Mouse (Mus musculus): ENCODE results near the gene Taf13. TPM values are rescaled to one million over a fixed set of nuclear protein-coding genes. Genes with fewer than 3 reads are reported as not detected.
"Not testable (repeated sequence)": the region's sequence is repeated elsewhere in the genome, so short reads cannot be mapped to it uniquely, and the experiment has no call there.

Taf13 gene
- polyA plus RNA-seq, 1 experiment: 23.7 TPM

DNA sequence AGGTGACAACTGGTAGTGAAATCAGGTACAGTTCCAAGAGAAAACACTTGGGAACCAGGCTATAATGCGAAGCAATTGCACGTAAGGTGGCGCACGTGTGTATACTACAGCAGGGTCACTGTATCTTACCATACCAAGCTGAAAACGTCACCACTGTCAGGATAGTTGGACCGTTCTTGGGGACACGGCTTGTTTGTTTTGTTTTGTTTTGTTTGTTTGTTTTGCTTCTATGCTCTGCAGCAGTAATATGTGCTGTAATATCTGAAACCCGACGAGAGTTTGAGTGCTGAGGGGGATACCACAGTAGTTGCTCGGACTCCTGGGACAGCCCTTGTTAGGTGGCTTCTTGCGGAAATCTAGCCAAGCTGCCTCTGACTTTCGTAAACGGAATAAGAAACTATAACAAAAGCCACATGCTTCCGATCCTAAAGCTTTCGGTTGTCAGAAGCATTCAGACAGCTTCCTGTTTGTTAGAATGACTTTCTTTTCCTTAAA is 8.7 kb upstream of the Taf13 start:
- H3K27ac ChIP-seq (replicated peaks; ENCODE audit: low read depth, low read length): peak overlapping the region; percentile 88
- peak overlapping the region; percentile 56 for H3K4me3 ChIP-seq (ENCODE audit: insufficient read depth, low read depth, low read length)
- H3K4me1 ChIP-seq (ENCODE audit: control insufficient read depth, insufficient read depth, insufficient read length, low read length): no peaks in the 10 kb centered on the region

GRCm38 (mm10) chr3:108563309-108563708 is 8.2 kb upstream of the Taf13 start:
- Histone ChIP-seq H3K4me3 (ENCODE audit: insufficient read depth, low read depth, low read length) (peak overlapping the region; percentile 56), H3K4me1 (ENCODE audit: control insufficient read depth, insufficient read depth, insufficient read length, low read length) (no peaks in the 10 kb centered on the region), H3K27ac (replicated peaks; ENCODE audit: low read depth, low read length) (peak overlapping the region; percentile 88)

DNA sequence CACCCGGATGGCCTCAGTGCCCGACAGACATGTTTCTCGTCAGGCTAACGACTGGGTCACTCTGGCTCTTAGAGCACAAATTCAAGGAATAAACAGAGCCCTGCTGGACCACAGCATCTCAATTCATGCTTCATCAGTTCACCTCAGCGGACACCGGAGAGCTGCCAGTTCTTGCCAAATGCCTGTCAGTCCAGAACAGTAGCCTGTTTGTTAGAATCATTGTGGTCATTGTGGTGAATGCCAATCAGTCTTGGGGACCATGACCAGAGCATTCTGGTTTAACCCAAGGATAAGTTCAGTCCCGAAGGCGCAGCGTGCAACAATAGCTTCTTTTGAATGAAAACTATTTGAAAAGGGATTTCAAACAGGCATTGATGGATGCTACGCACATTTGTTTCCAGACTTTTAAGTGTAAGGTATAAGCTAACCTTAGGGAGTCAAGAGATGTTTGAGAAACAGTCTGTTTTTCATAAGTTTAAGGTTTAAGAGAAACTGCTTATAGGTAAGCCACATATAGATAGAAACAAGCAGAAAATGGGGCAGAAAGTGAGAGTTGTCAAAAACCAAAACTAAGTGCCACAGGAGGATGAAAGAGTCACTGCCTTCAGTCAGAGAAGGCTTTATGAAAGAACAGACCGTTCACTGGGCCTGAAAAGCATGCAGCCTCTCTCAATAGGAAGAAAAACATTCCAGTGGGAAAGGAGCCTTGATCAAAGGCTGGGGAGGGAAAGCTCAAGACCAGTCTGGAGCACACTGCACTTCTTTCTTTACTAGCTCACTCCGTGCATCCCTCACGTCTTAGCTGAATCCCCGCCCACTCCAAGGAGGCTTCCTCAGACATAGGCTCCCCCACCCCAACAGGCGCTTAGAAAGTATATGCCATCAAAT is 3.3 kb upstream of the Taf13 start:
- Histone ChIP-seq H3K27ac (replicated peaks; ENCODE audit: low read depth, low read length) (no peak overlapping the region), H3K4me1 (ENCODE audit: control insufficient read depth, insufficient read depth, insufficient read length, low read length) (no peaks in the 10 kb centered on the region), H3K4me3 (ENCODE audit: insufficient read depth, low read depth, low read length) (no peak overlapping the region)

DNA sequence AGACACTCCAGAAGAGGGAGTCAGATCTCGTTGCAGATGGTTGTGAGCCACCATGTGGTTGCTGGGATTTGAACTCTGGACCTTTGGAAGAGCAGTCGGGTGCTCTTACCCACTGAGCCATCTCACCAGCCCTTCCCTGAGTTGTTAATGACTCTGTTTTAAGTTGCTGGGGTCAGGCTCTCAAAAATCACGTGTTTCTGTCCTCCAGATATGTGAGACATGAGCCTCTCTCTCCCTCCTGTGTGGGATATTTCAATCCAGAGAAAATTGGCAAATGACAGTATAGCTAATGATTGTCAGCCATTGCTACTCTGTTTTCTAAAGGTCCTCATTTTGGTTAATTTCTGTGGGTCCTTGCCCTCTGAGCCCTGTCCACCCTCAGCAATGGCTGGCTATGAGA is 1.9 kb upstream of the Taf13 start:
- H3K4me1 ChIP-seq (ENCODE audit: control insufficient read depth, insufficient read depth, insufficient read length, low read length); H3K27ac ChIP-seq (replicated peaks; ENCODE audit: low read depth, low read length); H3K4me3 ChIP-seq (ENCODE audit: insufficient read depth, low read depth, low read length): not testable (repeated sequence)

DNA sequence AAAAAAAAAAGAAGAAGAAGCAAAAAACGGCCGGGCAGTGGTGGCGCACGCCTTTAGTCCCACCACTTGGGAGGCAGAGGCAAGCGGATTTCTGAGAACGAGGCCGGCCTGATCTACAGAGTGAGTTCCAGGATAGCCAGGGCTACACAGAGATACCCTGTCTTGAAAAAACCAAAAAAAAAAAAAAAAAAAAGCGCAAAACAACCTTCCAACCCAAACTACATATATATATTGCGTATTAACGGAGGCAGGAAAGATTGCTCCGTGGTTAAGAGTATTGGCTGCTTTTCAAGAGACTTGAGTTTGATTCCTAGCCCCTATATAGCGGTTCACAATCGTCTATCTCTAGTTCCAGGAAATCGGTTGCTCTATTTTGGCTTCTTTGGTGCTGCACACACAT is 685 bp upstream of the Taf13 start:
- H3K4me1 ChIP-seq (ENCODE audit: control insufficient read depth, insufficient read depth, insufficient read length, low read length): no peaks in the 10 kb centered on the region
- no peak overlapping the region for H3K27ac ChIP-seq (replicated peaks; ENCODE audit: low read depth, low read length)
- no peak overlapping the region for H3K4me3 ChIP-seq (ENCODE audit: insufficient read depth, low read depth, low read length)

DNA sequence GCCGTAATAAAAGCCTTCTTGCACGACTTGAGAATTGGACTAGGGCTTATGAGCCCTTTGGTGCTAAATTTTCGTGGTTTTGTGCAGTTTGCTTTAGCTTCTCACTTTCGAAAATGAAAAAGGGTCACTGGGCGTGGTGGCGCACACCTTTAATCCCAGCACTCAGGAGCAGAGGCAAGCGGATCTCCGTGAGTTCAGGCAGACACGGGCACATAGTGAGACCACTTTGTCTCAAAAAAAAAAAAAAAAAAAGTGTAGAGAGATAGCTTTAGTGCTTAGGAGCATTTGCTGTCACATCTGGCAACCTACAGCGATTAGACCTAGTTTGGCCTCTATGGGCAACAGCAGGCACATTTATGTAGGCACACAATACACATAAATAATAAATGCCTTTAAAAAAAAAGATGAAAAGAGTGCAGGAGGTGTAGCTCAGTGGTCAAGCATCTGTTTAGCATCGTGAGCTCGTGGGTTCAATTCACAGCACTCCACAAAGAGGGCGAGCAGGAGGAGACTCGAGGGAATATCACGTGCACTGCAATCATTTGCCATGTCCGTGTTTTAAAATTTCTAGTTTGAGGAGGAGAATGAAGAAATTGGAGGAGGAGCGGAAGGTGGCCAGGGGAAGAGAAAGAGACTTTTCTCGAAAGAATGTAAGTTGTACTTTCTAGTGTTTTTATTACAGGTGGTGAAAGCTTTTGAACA is 962 bp downstream of the Taf13 start:
- Histone ChIP-seq H3K4me1 (ENCODE audit: control insufficient read depth, insufficient read depth, insufficient read length, low read length) (no peaks in the 10 kb centered on the region), H3K27ac (replicated peaks; ENCODE audit: low read depth, low read length) (no peak overlapping the region), H3K4me3 (ENCODE audit: insufficient read depth, low read depth, low read length) (peak overlapping the region; percentile 70)

DNA sequence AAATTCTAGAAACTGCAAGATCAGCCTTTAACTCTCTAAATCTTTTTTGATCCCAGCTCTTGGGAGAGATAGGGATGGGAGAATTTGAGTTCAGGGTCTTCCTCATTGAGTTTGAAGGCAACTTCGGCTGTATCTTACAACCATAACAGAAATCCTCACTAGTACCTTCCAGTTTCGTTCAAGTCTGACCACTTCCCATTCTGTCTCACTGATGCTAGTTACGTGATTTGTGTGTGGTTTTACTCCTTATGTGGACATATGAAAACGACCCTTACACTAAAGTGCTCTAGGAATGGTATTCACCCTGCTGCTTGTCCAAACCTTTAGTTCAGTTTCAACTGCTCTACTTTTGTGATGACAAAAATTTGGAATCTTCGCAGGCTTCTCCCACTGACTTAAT is 2.5 kb downstream of the Taf13 start:
- Histone ChIP-seq H3K4me3 (ENCODE audit: insufficient read depth, low read depth, low read length) (no peak overlapping the region), H3K27ac (replicated peaks; ENCODE audit: low read depth, low read length) (no peak overlapping the region), H3K4me1 (ENCODE audit: control insufficient read depth, insufficient read depth, insufficient read length, low read length) (no peaks in the 10 kb centered on the region)

DNA sequence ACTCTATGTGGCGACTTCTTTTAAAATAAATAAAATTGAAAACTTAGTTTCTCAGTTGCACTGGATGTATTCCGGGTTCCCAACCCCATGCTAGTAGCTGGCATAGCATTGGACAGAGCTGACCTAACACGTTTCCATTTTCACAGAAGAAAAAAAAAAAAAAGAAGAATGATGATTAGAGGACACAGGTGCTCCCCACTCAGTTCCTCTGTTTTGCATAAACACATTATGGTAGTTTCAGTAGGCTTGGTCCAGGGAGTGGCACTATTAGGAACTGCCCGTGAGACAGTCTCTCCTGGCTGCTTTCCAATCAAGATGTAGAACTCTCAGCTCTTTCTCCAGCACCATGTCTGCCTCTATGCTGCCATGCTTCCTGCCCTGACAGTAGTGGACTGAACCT is 13.1 kb downstream of the Taf13 start:
- Histone ChIP-seq H3K4me3 (ENCODE audit: insufficient read depth, low read depth, low read length) (no peak overlapping the region), H3K27ac (replicated peaks; ENCODE audit: low read depth, low read length) (no peak overlapping the region), H3K4me1 (ENCODE audit: control insufficient read depth, insufficient read depth, insufficient read length, low read length) (no peaks in the 10 kb centered on the region)

DNA sequence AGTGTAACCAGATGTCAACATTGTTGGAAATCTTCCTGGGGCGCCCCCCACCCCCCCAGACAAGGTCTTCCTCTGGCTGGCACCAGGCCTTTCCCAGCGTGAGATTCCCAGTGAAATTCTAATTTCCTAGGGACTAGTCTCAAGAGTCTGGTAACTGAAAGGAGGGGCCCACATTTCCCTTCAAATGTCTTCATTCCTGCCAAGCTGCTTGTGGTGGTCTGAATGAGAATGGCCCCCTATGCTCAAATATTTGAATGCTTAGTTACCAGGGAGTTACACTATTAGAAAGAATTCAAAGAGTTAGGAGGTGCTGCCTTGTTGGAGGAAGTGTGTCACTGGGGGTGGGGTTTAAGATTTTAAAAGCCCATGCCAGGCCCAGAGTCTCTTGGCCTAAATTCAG is 16.9 kb downstream of the Taf13 start:
- Histone ChIP-seq H3K4me3 (ENCODE audit: insufficient read depth, low read depth, low read length) (no peak overlapping the region), H3K4me1 (ENCODE audit: control insufficient read depth, insufficient read depth, insufficient read length, low read length) (no peaks in the 10 kb centered on the region)

GRCm38 (mm10) chr3:108590786-108591529 is 19.5 kb downstream of the Taf13 start, which contains the start of gene Wdr47:
Gene Wdr47 (plus strand): TSS chr3:108591279.
- no peak within 1 kb of the TSS for H3K27ac ChIP-seq (replicated peaks; ENCODE audit: low read depth, low read length)
- peak within 1 kb of the TSS; percentile 90 for H3K4me3 ChIP-seq (ENCODE audit: insufficient read depth, low read depth, low read length)
- no peaks in the 10 kb centered on the region for H3K4me1 ChIP-seq (ENCODE audit: control insufficient read depth, insufficient read depth, insufficient read length, low read length)

More for the DNA sequence above, 16.9 kb downstream of the Taf13 start:
- no peak overlapping the region for H3K27ac ChIP-seq (replicated peaks; ENCODE audit: low read depth, low read length)

GRCm38 (mm10) chr3:108591530-108592522 is 20.3 kb downstream of the Taf13 start:
- H3K27ac ChIP-seq (replicated peaks; ENCODE audit: low read depth, low read length): no peak overlapping the region
- peak overlapping the region; percentile 90 for H3K4me3 ChIP-seq (ENCODE audit: insufficient read depth, low read depth, low read length)
- H3K4me1 ChIP-seq (ENCODE audit: control insufficient read depth, insufficient read depth, insufficient read length, low read length): no peaks in the 10 kb centered on the region

- Histone ChIP-seq H3K27ac (replicated peaks; ENCODE audit: low read depth, low read length) (no peak overlapping the region), H3K4me1 (ENCODE audit: control insufficient read depth, insufficient read depth, insufficient read length, low read length) (no peaks in the 10 kb centered on the region), H3K4me3 (ENCODE audit: insufficient read depth, low read depth, low read length) (no peak overlapping the region)
Observed at GRCm38 (mm10) chr3:108608906-108609305, 37.4 kb downstream of the Taf13 start.

Data from brown adipose tissue, adult 24 weeks (tissue).